Mouse (Mus musculus): Measurements from ENCODE around the gene Gm28305.

Gene Gm28305

GRCm38 (mm10) chr9:104040362-104040761 is at the start of gene Gm28305:
TSS of gene Gm28305 (plus strand) at chr9:104040662.
- DNase-seq (ENCODE audit: low spot score): no peak

DNA sequence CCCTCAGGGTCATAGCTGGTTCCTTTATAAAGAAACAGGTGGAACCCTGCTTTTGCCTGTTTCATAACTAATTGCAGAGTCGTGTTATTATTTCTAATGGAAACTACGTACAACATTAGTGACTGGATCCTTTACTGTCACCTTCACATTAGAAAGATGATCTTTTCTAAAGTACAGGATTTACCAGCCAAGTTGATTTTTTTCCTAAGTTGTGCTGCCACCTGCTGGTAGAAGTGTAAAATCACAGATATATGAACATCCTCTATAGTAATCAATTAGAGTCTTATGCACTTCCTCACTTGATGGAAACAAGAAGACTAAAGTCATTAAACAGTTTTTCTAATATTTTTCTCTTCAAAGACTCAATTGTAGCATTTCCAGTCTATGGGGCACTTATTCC is 44.0 kb upstream of the Gm28305 start:
- DNase-seq (ENCODE audit: low spot score): peak; percentile 42

- DNase-seq (ENCODE audit: low spot score): no peak
Measured at GRCm38 (mm10) chr9:104000601-104001000, 39.9 kb upstream of the Gm28305 start.

- DNase-seq (ENCODE audit: low spot score): peak; percentile 100
Measured at GRCm38 (mm10) chr9:104001921-104002859, 38.3 kb upstream of the Gm28305 start, which contains the start of gene Nphp3. TSS of gene Nphp3 (plus strand) at chr9:104002544.

- DNase-seq (ENCODE audit: low spot score): peak; percentile 53
Measured at GRCm38 (mm10) chr9:104002913-104003330, 37.5 kb upstream of the Gm28305 start.

DNA sequence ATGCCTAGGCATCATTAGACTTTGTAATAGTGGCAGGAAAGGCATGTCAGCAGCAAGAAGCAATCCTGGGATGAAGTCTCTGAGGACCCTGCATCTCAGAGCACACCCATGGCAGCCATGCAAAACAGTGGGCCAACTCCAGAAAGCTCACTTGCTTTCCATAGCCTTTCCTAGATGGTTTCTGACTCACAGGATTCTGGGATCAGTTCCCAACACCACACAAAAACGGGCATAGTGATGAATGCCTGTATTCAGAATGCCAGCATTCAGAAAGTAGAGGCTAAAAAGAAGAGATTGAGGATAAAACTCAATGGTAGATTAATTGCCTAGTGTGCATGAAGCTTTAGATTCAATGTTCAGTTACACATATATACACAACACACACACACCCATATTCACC is 25.9 kb upstream of the Gm28305 start:
- no peak for DNase-seq (ENCODE audit: low spot score)

GRCm38 (mm10) chr9:104021026-104021425 is 19.4 kb upstream of the Gm28305 start:
- no peak for DNase-seq (ENCODE audit: low spot score)

- no peak for DNase-seq (ENCODE audit: low spot score)
Measured at GRCm38 (mm10) chr9:104027186-104027585, 13.3 kb upstream of the Gm28305 start.

- DNase-seq (ENCODE audit: low spot score): no peak
Measured at GRCm38 (mm10) chr9:104029861-104030260, 10.6 kb upstream of the Gm28305 start.

DNA sequence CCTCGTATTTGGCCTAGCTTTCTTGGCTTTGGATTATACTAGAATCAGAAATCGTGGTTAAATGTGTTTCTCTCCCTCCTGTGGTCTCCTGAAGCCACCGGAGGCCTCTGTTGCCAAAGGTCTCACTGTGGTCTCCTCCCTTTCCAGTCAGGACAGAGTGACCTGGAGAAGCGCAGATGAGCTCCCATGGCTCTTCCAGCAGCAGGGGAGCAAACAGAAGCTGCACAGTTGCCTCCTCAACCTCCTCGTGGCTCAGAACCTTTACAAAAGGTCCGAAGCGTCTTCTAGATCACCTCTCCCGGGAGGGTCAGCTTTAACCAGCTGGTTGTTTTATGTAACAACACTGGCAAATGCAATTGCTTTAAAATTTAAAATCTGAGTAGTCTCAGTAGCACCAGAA is 6.2 kb upstream of the Gm28305 start:
- DNase-seq (ENCODE audit: low spot score): no peak

DNA sequence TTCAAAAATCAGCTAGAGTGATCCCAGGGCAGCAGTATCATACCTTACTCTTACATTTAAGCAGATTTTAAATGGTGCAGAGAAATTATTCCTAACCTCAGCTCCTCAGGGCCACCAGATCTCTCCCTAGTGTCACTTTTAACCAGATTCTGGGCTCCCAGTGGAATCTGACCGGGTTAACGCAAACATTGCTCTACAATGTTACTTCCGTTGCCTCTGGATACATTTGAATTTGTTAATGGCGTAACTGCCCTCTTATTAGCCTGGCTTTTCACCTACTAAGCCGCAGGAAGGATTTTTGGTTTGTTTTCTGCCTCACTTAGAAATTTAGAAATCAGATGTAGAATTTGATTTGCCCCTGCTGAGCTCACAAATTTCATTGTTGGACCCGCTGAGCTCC is 5.7 kb upstream of the Gm28305 start:
- DNase-seq (ENCODE audit: low spot score): no peak

DNA sequence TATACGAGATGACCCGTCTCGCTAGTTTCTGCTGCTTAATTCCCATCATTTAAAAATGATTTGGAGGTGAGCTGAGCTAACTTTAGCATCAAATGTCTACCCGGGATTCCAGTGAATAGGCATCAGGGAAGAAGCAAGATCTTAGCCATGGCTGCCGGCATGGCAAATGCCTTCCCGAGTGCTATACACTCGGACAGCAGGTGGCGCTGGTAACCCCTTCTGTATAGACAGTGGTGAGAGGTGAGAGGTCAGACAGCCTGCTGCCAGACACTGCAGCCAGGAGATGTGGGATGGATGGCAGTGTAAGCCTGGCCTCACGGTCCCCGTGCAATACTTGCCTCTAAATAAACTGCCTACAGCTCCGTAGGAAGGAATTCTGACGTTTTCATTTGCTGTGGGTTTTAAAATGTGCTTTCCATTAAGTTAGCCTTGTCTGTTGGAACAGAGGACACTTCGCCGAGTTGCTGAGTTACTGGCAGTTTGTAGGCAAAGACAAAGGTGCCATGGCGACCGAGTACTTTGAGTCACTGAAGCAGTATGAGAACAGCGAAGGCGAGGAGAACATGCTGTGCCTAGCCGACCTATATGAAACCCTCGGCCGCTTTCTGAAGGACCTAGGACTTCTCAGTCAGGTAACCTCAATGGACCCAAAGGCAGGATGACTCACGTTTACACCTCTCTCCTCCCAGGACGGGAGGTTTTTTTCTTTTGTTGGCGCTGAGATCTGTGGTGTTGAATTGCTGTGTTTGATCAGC is 5.0 kb upstream of the Gm28305 start:
- DNase-seq (ENCODE audit: low spot score): peak; percentile 70

- DNase-seq (ENCODE audit: low spot score): no peak
Measured at GRCm38 (mm10) chr9:104038266-104038665, 2.2 kb upstream of the Gm28305 start.

- no peak for DNase-seq (ENCODE audit: low spot score)
Measured at GRCm38 (mm10) chr9:104039031-104039695, 1.3 kb upstream of the Gm28305 start.

DNA sequence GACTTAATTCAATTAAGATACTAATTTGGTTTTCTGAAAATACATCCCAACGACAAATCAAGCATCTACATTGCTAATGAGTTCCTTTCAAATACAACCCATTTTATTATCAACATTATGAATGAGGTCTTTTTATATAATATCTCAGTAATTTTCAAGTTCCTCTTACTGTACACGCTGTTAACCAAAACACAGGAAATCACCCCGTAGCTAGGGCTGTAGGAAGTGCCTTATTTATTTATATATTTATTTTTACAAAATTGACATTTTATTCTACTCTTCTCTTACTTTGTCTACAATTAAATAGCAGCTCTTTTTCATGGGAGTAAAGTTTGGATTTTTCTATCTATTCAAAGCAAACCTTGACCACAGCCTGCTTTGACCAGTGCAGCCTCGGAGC is 720 bp upstream of the Gm28305 start:
- DNase-seq (ENCODE audit: low spot score): no peak

DNA sequence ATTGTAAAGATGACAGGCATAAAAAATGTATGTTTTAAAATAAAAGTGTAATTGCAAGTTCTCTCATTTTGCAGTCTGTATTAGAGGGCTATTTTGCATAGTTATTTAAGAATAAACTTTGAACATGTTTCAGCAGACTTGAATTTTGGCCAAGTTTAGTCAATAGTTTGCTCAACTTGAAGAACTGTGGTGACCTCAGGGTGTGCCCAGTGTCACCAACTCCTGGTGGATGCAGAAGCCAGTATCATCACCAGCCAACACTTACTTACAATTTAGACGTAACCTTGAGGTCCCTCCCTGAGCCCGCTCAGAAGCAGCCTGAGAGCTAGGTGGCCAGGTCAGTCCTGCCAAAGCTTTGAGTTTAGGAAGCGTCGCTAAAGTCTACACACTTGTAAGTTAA is 3.2 kb downstream of the Gm28305 start:
- no peak for DNase-seq (ENCODE audit: low spot score)

GRCm38 (mm10) chr9:104051028-104051427 is 10.6 kb downstream of the Gm28305 start:
- DNase-seq (ENCODE audit: low spot score): no peak

GRCm38 (mm10) chr9:104062430-104063243 is 22.2 kb downstream of the Gm28305 start, which contains the start of gene Uba5:
TSS of gene Uba5 (minus strand) at chr9:104063134.
- peak; percentile 60 for DNase-seq (ENCODE audit: low spot score)

- peak; percentile 85 for DNase-seq (ENCODE audit: low spot score)
Measured at GRCm38 (mm10) chr9:104063244-104063961, 22.9 kb downstream of the Gm28305 start, which contains the start of gene Acad11. TSS of gene Acad11 (plus strand) at chr9:104063377.

- no peak for DNase-seq (ENCODE audit: low spot score)
Measured at GRCm38 (mm10) chr9:104064571-104064970, 24.1 kb downstream of the Gm28305 start.

- DNase-seq (ENCODE audit: low spot score): no peak
Measured at GRCm38 (mm10) chr9:104070241-104070640, 29.8 kb downstream of the Gm28305 start.
